Mouse (Mus musculus) midbrain, embryonic 15.5 days (tissue): Measurements from ENCODE around the gene Alg11. TPM values are rescaled to one million over a fixed set of nuclear protein-coding genes. Genes with fewer than 3 reads are reported as not detected.

ENCODE experiments used
- ATAC-seq: fragments of 200-750 bp; cut with Nextera tagmentation; replicated peaks from 2 replicates; pipeline ENCODE4 v1.8.0; 2017; ENCODE audit warnings: moderate TSS enrichment
- H3K27ac ChIP-seq: fragments of 300-500 bp; sonication (generic); 2 replicates; pipeline ENCODE4 v1.5.1; 2015; ENCODE audit warnings: mild to moderate bottlenecking, inconsistent platforms
- H3K27me3 ChIP-seq: fragments of 300-500 bp; sonication (generic); replicated peaks from 2 replicates; pipeline ENCODE4 v1.6.1; 2015; ENCODE audit warnings: inconsistent platforms
- H3K36me3 ChIP-seq: fragments of 300-500 bp; sonication (generic); replicated peaks from 2 replicates; pipeline ENCODE4 v1.6.1; 2015; ENCODE audit warnings: inconsistent platforms
- H3K4me1 ChIP-seq: fragments of 300-500 bp; sonication (generic); 2 replicates; pipeline ENCODE4 v1.6.1; 2015; ENCODE audit warnings: inconsistent platforms
- H3K4me2 ChIP-seq: fragments of 300-500 bp; sonication (generic); 2 replicates; pipeline ENCODE4 v1.6.1; 2015; ENCODE audit warnings: inconsistent platforms, mild to moderate bottlenecking, moderate library complexity
- H3K4me3 ChIP-seq: fragments of 300-500 bp; sonication (generic); 2 replicates; pipeline ENCODE4 v1.5.1; 2015; ENCODE audit warnings: mild to moderate bottlenecking, inconsistent platforms
- H3K9ac ChIP-seq: fragments of 300-500 bp; sonication (generic); 2 replicates; pipeline ENCODE4 v1.6.1; 2015; ENCODE audit warnings: mild to moderate bottlenecking, inconsistent platforms
- H3K9me3 ChIP-seq: fragments of 300-500 bp; sonication (generic); 2 replicates; pipeline ENCODE4 v1.6.1; 2016; ENCODE audit warnings: inconsistent platforms
- WGBS: fragments of 180-500 bp; shearing (Covaris S2); methylation state at CpG from one replicate; pipeline ENCODE4 v1.1.7; 2015; ENCODE audit warnings: mixed read lengths; 5-methylcytosine and 5-hydroxymethylcytosine counted together
- polyA plus RNA-seq: library from polyadenylated mRNA; unstranded; fragments of >200 nt; fragmentation: Nextera tagmentation; extraction: Ambion mirVana; gene quantifications from 2 replicates; pipeline ENCODE4 v1.2.1, GENCODE M21; 2015

The Alg11 gene
- polyA plus RNA-seq, 1 experiment from 2014 or later: 43.2 TPM

GRCm38 (mm10) chr8:22089226-22089625, 28.7 kb downstream of the Alg11 start:
- H3K9me3 ChIP-seq: no peaks in the 10 kb centered on the region
- no peak overlapping the region for H3K9ac ChIP-seq
- H3K4me1 ChIP-seq: no peaks in the 10 kb centered on the region
- H3K27me3 ChIP-seq: no peaks in the 10 kb centered on the region
- WGBS: 95% methylated on average over 4 of the region's 4 CpGs
- ATAC-seq: no peak
- H3K27ac ChIP-seq: no peak overlapping the region
- no peak overlapping the region for H3K4me2 ChIP-seq
- H3K36me3 ChIP-seq: no peaks in the 10 kb centered on the region
- H3K4me3 ChIP-seq: no peak overlapping the region

GRCm38 (mm10) chr8:22091568-22091967, 31.0 kb downstream of the Alg11 start:
- Histone ChIP-seq H3K4me3 (no peak overlapping the region), H3K36me3 (no peaks in the 10 kb centered on the region), H3K9ac (no peak overlapping the region), H3K4me1 (no peaks in the 10 kb centered on the region), H3K4me2 (no peak overlapping the region), H3K27me3 (no peaks in the 10 kb centered on the region), H3K27ac (no peak overlapping the region), H3K9me3 (no peaks in the 10 kb centered on the region)
- 47% methylated on average over 8 of the region's 8 CpGs for WGBS
- no peak for ATAC-seq

DNA sequence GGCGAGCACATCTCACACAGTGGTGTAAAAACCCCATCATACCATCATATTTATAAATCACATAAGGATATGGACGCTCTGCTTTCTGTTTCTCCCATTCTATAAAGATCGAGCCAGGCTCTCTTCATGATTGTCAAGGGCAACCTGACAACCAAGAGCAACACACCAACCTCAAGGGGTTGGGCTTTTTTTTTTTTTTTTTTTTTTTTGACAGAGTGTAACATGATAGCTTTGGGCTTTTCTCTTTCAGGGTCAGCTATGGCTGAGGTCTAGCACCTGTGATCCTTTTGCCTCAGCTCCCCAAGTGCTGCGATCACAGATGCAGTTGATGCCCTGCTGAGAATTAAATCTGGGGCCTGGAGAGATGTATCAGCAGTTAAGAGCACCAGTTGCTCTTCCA, 46.5 kb downstream of the Alg11 start:
- no peak overlapping the region for H3K9ac ChIP-seq
- H3K4me3 ChIP-seq: no peak overlapping the region
- H3K4me1 ChIP-seq: no peaks in the 10 kb centered on the region
- 81% methylated on average over 4 of the region's 4 CpGs for WGBS
- no peak overlapping the region for H3K27ac ChIP-seq
- H3K4me2 ChIP-seq: no peak overlapping the region
- H3K9me3 ChIP-seq: no peaks in the 10 kb centered on the region
- H3K27me3 ChIP-seq: no peaks in the 10 kb centered on the region
- H3K36me3 ChIP-seq: no peaks in the 10 kb centered on the region
- ATAC-seq: no peak

Other genes starting within 250 kb of the Alg11 start
- not detected in 2 replicates for gene Defb50, start 237.2 kb upstream of the Alg11 start, polyA plus RNA-seq
- not detected in 2 replicates for gene Defb2, start 220.8 kb upstream of the Alg11 start, polyA plus RNA-seq
- gene Defb10, start 201.8 kb upstream of the Alg11 start, polyA plus RNA-seq: not detected in 2 replicates
- not detected in 2 replicates for gene Defb9, start 175.3 kb upstream of the Alg11 start, polyA plus RNA-seq
- 4.7 and 5.0 TPM in 2 replicates for gene Defb11, start 154.3 kb upstream of the Alg11 start, polyA plus RNA-seq
- not detected in 2 replicates for gene Defb15, start 128.0 kb upstream of the Alg11 start, polyA plus RNA-seq
- not detected in 2 replicates for gene Defb35, start 122.4 kb upstream of the Alg11 start, polyA plus RNA-seq
- not detected in 2 replicates for gene Defb13, start 114.0 kb upstream of the Alg11 start, polyA plus RNA-seq
- gene Fam90a1a, start 102.0 kb upstream of the Alg11 start, polyA plus RNA-seq: not detected in 2 replicates
- gene Ccdc70, start 90.9 kb upstream of the Alg11 start, polyA plus RNA-seq: not detected in 2 replicates
- 1.5 and 1.6 TPM in 2 replicates for gene Atp7b, start 416 bp upstream of the Alg11 start, polyA plus RNA-seq
- 1.1 and 1.3 TPM in 2 replicates for gene Nek5, start 64.3 kb downstream of the Alg11 start, polyA plus RNA-seq
- 6.9 and 7.6 TPM in 2 replicates for gene Nek3, start 105.7 kb downstream of the Alg11 start, polyA plus RNA-seq
- gene Ckap2, start 125.1 kb downstream of the Alg11 start, polyA plus RNA-seq: 8.3 and 9.4 TPM in 2 replicates
- 40.7 and 42.3 TPM in 2 replicates for gene Vps36, start 132.1 kb downstream of the Alg11 start, polyA plus RNA-seq
- 7.6 and 8.5 TPM in 2 replicates for gene Thsd1, start 166.6 kb downstream of the Alg11 start, polyA plus RNA-seq
- gene Tpte, start 222.7 kb downstream of the Alg11 start, polyA plus RNA-seq: not detected in 2 replicates